ENCODE assay signal across 7 mouse cellular contexts in genomic region chr5:111414192-111414591, GRCm38 (mm10). TPM values are rescaled to one million over a fixed set of nuclear protein-coding genes. Genes with fewer than 3 reads are reported as not detected.
DNase-seq lines count a peak whose midpoint lies in the region; ATAC-seq and TF ChIP-seq lines count a peak whose summit lies in the region.

No protein-coding gene starts in this region.

- H3K36me3 ChIP-seq in hindbrain, postnatal 0 days (ENCODE audit: insufficient read depth, low read length), result no peaks in the 10 kb centered on the region
- H3K36me3 ChIP-seq in small intestine, adult 2 months (ENCODE audit: control insufficient read depth, insufficient read depth, low read length), result no peaks in the 10 kb centered on the region

- H3K27me3 ChIP-seq in hindbrain, postnatal 0 days (ENCODE audit: insufficient read depth, low read length), result 0 out of 2 replicates have a peak, but pooled peaks cover 3% of the 10 kb centered on the region
- H3K27me3 ChIP-seq in small intestine, adult 2 months (ENCODE audit: control insufficient read depth, insufficient read depth, low read length), result peaks cover 29% of the 10 kb centered on the region

- TF ChIP-seq POLR2A in small intestine, adult 2 months (IDR thresholded peaks at IDR 0.05; ENCODE audit: low read depth, low read length), result no peak

- 0 out of 2 replicates have a peak overlapping the region, but pooled peaks have one; percentile 96 for H3K4me2 ChIP-seq in hindbrain, postnatal 0 days (ENCODE audit: low read depth, low read length)

- WGBS in hindbrain, postnatal 0 days, result 1% methylated on average over 5 of the region's 5 CpGs
- under 1% methylated on average over 5 of the region's 5 CpGs for WGBS in small intestine, adult 2 months

- intact Hi-C loops in left cerebral cortex, adult 2 months (cut with DNase I), result loop anchor here (1.0 to 10.0 kb wide), 4 partner anchors 268 to 796 kb away; no protein-coding TSS in a partner anchor

- no peak overlapping the region for H3K9ac ChIP-seq in hindbrain, postnatal 0 days (replicated peaks; ENCODE audit: low read length)

- no peak overlapping the region for H3K27ac ChIP-seq in hindbrain, postnatal 0 days
- no peak overlapping the region for H3K27ac ChIP-seq in left cerebral cortex, adult 2 months
- no peak overlapping the region for H3K27ac ChIP-seq in small intestine, adult 2 months (ENCODE audit: insufficient read depth, low read depth, low read length)

- H3K4me1 ChIP-seq in hindbrain, postnatal 0 days (ENCODE audit: insufficient read depth, low read length), result peaks cover 4% of the 10 kb centered on the region; the same call in 1 of the 2 replicates
- no peaks in the 10 kb centered on the region for H3K4me1 ChIP-seq in small intestine, adult 2 months (ENCODE audit: control insufficient read depth, insufficient read depth, insufficient read length, low read length)

- H3K9me3 ChIP-seq in hindbrain, postnatal 0 days (ENCODE audit: low read length), result no peaks in the 10 kb centered on the region

- peak; percentile 27 for DNase-seq in MN1 (ENCODE audit: low spot score)
- DNase-seq in c-Kit-positive CD71-negative TER-119-negative erythroid progenitor cells, embryonic 14.5 days (ENCODE audit: low read depth), result peak; percentile 50
- DNase-seq in frontal cortex, postnatal 14 days (ENCODE audit: low spot score in 2 of 2), result peak; percentile 76 to 80
- DNase-seq in hindbrain, postnatal 0 days (ENCODE audit: low spot score), result peak; percentile 94
- DNase-seq in left cerebral cortex, adult 2 months (ENCODE audit: extremely low spot score in 1 of 2, low spot score in 2 of 2), result peak; percentile 82 to 83
- peak; percentile 74 for DNase-seq in mesoderm, embryonic 11.5 days (ENCODE audit: low read depth, low spot score)

- peak; percentile 46; the same call in 1 of the 2 replicates for ATAC-seq in hindbrain, postnatal 0 days

- TF ChIP-seq CTCF in hindbrain, postnatal 0 days (IDR thresholded peaks at IDR 0.05; ENCODE audit: low read depth), result peak; percentile 89
- peak; percentile 81 for TF ChIP-seq CTCF in left cerebral cortex, adult 2 months (IDR thresholded peaks at IDR 0.05)
- TF ChIP-seq CTCF in small intestine, adult 2 months (IDR thresholded peaks at IDR 0.05; ENCODE audit: extremely low read depth, insufficient read length, insufficient replicate concordance, low read depth, low read length), result peak; percentile 43; the same call in 1 of the 2 replicates

- H3K4me3 ChIP-seq in hindbrain, postnatal 0 days (ENCODE audit: low read length), result no peak overlapping the region
- H3K4me3 ChIP-seq in left cerebral cortex, adult 2 months, result no peak overlapping the region
- no peak overlapping the region for H3K4me3 ChIP-seq in small intestine, adult 2 months (ENCODE audit: low read depth, low read length)

RNA-seq across cellular contexts. Expression of gene Mn1, which starts 3.0 kb away (rescaled TPM):
- total RNA-seq in hindbrain, postnatal 0 days (2014; rRNA removed), result 71.5 and 87.2 TPM in 2 replicates
- polyA plus RNA-seq in hindbrain, postnatal 0 days (2015; fragmentation: Nextera tagmentation; extraction: Ambion mirVana), result 27.0 and 32.9 TPM in 2 replicates
- 10 to 100 TPM; 61.9 to 76.6 TPM for total RNA-seq in left cerebral cortex, adult 2 months (2021)
- polyA plus RNA-seq in small intestine, adult 2 months (2012; rRNA removed), result 1.4 and 2.2 TPM in 2 replicates

Comparison
In these comparisons a context has a peak if more than half of its experiments do, and no peak if none do; other contexts are left out.
1. DNase-seq: peak in every context shown above with its lines; median percentile 94 in hindbrain, postnatal 0 days; 82 in left cerebral cortex, adult 2 months; 78 in frontal cortex, postnatal 14 days; 74 in mesoderm, embryonic 11.5 days; 50 in c-Kit-positive CD71-negative TER-119-negative erythroid progenitor cells, embryonic 14.5 days; 27 in MN1.